Mouse (Mus musculus) brain, embryonic 18.5 days (tissue): ENCODE measurements around the gene Plod2.

Experiments used
- DNase-seq: peaks from one replicate; pipeline ENCODE4 v3.0.0-alpha.2; 2012; ENCODE audit warnings: low read depth, low spot score

Gene Plod2

DNA sequence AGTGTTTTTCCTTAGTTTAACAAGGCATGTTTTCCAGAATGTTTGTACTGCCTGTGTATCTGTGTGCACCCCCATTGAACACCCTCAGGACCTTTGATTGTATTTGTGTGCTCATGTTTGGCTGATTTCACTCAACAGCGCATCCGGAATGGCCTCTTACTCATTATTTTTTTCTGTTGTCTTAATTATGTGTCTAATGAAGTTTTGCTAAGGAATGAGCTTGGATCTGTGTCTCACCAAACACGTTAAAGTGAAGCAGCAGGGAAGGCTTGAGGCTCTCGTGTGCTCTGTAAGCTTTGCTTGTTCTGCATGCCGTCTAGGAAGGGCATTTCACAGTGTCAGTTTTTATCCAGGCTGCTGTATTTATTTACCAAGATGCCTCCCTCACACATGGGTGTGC, 59.5 kb downstream of the Plod2 start:
- DNase-seq = no peak

DNA sequence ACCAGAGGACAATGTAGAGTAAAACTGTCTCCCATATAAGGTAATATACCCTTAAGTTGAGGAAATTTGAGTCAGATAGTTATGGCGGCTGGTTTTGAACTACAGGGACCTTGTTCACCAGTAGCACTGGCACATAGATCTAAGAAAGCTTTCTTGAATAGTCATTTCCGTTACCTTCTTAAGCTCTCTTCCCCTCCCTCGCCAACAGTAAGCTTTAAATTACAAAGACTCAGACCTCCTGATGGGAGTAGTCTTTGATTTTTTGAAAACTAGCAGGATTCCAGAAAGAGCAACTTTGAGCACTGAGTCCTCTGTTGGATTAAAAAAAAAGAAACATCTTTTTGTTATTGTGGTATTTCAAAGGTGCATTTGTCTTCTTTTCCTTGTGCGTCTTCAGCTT, 61.5 kb downstream of the Plod2 start:
- DNase-seq = no peak

DNA sequence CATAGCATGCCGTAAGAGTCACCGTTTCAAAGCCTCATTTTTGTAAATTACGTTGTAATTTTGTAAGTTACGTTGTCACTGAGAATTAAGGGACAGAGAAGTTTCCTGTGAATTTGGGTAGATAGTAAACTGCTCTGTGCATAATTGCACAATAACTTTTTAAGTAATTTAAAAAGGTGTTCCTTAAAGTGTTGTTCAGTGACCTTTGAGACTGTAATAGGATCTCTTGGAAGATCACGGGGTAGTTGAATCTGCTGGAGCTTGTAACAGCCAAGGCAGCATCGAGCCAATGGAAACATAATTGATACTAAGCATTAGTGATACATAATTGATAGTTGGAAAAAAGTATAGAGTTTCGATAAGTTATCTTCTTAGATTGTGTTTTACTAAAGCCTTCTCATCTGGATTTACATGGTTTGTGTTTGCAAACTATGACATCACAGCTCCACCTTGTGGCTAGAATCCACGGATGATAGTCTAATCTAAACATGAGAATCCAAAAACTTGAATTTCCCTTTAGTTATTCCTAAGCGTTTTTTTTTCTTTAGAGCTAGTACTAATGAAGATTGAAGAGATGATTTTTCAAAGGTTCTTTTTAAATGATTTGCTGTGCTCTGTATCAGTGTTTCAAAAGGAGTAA, 68.7 kb downstream of the Plod2 start:
- peak; percentile 40 for DNase-seq

DNA sequence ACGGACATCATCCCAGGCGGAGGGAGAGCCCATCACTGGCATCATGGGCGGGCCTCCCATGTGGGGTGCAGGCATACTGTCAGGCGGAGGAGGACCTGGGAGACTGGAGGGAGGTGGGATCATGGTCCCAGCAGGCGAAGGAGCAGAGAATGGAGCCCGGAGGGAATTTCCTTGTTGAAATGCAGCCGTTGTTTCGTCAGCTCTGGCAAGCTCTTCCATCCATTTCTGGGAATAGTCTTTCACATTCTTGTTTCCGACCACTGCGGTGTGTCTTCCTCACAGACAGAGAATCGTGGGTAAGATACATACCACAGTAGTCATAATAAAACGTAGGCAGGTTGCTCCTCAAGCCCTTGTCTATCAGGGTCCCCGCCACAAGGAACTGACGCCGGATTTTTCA, 70.6 kb downstream of the Plod2 start:
- DNase-seq = no peak

DNA sequence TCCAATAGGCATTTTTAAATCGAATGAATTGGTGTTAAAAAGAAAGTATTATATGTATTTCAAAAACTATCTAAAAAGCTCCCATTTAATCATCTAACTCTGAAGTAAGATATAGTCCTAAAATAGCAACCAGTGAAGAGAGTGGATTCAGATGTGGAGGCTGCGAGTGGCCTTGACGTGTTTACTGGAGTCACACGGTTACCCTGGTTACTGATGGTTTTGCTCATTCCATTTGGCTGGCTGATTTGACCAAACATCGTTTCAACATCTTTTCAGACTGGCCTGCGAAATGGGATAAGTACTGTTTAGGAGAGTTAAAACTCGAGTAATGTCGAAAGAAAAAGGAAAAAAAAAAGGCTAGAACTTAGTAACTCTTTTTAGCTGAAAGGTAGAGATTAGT, 71.2 kb downstream of the Plod2 start:
- no peak for DNase-seq

DNA sequence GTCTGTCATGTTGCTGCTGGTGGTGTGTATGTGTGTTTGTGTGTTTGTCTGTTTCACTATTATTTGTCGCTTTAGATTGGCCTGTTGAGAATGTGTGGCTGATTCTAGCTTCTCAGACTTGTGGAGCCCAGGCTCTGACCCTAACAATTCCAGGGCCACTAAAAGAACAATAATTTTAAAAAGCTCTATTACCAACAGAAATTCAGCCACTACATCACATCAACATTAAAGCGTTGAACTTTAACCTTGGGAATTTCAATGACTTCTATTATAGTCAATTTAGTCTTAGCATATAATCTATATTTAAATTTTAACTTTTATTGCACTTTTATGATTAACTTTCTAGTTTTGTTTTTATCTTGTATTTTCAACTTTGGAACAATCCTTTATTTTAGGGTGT, 74.4 kb downstream of the Plod2 start:
- no peak for DNase-seq

DNA sequence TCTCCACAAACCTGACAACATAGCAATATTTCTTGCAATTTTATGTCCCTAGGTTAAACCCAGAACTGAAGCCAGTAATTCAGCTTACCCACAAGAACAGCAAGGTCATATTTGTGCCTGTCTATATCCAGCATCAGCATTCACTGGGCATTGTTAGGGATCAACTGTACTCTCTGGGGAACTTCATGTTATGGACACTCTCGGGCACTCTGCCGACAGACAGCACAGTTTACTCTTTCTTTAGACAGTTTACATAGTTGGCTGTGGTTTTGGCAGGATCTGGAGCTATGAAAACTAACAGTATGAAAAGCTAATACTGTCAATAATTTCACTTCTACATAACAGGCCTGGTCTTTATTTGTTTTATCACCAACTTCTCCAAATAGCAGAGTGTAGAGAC, 75.4 kb downstream of the Plod2 start:
- no peak for DNase-seq

DNA sequence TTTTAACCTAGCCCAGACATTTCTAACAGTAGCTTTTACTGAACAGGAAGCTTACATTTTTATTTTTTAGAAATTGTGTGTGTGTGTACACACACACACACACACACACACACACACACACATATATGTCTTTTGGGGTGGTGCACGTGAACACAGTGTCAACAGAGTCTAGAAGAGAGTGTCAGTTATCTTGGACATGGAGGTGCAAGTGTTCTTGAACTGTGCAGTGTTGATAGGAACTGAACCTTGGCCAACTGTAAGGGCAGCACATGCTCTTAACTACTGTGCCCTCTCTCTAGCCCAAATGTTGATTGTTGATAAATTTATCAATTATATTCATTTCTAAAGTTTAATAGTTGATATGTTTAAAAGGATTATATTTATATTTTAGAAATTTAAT, 78.1 kb downstream of the Plod2 start:
- DNase-seq = no peak

DNA sequence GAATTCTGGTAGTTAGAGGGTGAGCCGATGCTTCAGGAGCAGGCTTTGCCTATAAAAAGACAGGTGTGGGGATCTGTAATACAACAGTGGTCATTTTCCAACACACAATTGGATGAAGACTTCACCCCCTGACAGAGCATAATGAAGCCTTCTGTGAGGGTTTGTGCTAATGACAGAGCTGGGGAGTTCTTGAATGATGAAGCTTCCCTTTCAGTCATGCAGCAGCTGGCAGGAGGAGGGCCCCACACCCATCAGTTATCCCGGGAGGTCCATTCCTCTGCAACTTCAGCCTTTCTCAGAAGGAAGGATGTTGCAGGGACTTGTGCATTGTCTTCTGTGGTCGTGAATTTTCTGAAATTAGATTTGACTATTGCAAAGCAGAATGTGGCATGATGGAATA, 79.2 kb downstream of the Plod2 start:
- no peak for DNase-seq

DNA sequence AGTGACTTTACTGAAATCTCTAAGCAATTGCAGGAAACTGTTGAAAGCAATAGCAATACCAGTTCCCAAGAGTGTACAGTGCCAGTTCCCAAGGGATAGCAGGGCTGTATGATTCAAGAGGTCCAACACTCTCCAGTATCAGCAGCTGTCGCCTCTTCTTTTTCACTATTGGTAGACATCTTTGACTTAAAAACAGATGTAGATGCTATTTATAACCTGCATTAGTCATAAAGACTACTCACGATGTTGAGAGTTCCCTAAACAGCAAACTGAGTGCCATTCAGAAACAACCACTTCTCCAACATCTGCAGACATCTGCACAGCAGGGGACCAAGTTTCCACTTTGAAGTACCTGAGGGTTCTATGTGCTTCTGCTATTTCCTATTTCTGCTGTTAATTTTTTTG, 79.9 kb downstream of the Plod2 start:
- DNase-seq = no peak

DNA sequence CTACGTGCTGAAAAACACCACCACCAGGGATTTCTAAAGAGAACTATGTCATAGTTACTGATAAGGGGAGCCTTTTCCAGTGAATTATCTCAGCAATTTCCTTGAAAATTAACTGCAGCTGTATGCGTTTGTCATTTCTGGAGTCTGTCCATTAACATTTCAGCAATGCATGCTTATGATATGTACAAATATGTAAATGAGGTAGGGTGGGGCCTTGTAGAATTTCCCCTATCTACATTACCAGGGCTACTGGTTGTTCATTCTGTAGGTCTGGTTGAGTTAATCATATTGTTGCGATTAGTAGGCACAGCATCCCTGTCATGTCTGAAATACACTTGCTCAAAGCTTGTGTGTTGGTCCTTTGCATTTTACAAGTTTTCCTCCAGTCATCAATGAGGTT, 92.8 kb downstream of the Plod2 start:
- no peak for DNase-seq

DNA sequence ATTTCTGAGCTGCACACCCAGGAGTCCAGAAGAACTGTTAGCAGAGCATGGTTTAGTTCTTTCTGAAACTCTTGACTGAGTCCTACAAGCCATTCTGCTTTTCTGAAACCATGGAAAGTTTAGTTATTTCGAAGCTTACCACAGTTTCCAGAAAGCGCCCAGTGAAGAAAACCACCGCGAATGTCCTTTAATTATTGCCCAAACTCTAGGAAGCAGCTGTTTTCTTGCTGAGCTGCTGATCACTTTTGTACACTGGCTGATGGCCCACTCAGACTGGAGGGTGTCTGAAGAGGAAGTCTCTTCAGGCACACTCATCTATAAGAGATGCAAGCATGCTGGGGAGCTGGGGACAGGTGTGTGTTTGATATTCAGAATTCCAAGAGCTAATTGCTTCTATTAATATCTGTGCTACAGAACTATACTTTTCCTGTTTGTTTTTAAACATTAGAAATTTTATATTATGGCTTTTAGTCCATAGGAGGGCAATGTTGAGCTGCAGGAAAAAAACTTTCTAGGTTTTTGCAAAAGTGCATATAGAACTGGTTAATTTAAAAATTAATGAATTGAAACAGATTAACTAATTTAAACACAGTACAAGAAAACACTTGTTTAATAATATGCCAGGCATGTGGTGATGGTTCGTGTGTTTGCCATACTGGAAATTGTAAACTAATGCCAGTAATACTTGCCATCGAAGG, 97.3 kb downstream of the Plod2 start:
- DNase-seq = no peak

DNA sequence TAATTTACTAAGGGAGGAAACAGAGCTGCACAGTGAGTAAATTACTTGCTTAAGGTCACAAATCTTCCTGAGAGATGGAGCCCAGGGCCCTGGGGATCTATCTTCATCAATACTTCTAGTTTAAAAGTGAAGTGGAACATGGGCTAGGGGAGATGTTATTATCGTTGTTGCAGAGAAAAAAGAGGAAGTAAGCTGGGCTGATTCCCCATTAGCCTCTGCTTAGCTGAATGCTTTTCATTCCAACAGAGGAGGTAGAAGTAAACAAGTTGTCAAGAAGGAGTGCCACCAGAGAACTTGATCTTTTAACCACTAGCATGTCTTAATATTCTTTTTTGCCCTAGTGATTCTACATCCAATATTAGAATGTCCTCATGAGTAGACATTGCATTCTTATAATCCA, 99.7 kb downstream of the Plod2 start:
- no peak for DNase-seq
